17 mouse cellular contexts compared by ENCODE assay signal in the genomic region with DNA sequence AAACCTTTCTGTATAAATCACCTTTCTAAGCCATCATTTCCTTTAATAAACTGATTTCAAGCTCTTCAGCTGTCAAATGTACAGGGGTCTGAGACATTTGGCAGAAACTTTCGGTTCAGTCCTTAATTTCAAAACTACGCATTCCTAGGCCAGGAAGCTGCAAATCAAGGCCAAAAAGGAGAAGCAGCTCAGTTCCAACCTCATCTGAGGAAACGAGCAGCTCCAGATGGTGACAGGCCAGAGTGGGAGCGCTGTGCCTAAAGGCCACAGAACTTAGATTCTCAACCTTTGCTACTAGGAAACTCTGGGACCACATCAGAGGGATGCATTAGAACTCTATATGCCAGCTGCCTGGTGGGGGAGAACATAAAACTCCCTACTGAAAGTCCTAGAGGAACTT.
DNase-seq lines count a peak whose midpoint lies in the region; ATAC-seq and TF ChIP-seq lines count a peak whose summit lies in the region.
"Had no signal": no experiment of that assay in that cellular context is flagged by ENCODE, and none has a peak within 500 bp of the region (broad histone marks: within the 10 kb centered on the region; RNA-seq: fewer than 3 reads in every experiment).

No protein-coding gene starts in this region.

- no peak overlapping the region for H3K9ac ChIP-seq in lung, embryonic 14.5 days
- H3K9ac ChIP-seq in limb, embryonic 15.5 days: no peak overlapping the region
- H3K9ac ChIP-seq in hindbrain, embryonic 11.5 days (ENCODE audit: low read depth, low read length): no peak overlapping the region
- H3K9ac ChIP-seq in forebrain, embryonic 16.5 days (replicated peaks; ENCODE audit: low read depth, low read length): no peak overlapping the region
- H3K9ac ChIP-seq: embryonic facial prominence, embryonic 12.5 days; forebrain, embryonic 12.5 days; hindbrain, embryonic 12.5 days; liver, embryonic 14.5 days; neural tube, embryonic 13.5 days had no signal

- no peaks in the 10 kb centered on the region for H3K27me3 ChIP-seq in heart, embryonic 10.5 days (ENCODE audit: insufficient read depth, poor library complexity, severe bottlenecking)
- no peaks in the 10 kb centered on the region for H3K27me3 ChIP-seq in lung, embryonic 14.5 days (ENCODE audit: insufficient read depth, low read length)
- no peaks in the 10 kb centered on the region for H3K27me3 ChIP-seq in limb, embryonic 15.5 days
- no peaks in the 10 kb centered on the region for H3K27me3 ChIP-seq in hindbrain, embryonic 11.5 days (ENCODE audit: control insufficient read depth, insufficient read depth, low read length)
- no peaks in the 10 kb centered on the region for H3K27me3 ChIP-seq in forebrain, embryonic 16.5 days (replicated peaks; ENCODE audit: control insufficient read depth, insufficient read depth, low read length)
- H3K27me3 ChIP-seq: embryonic facial prominence, embryonic 12.5 days; forebrain, embryonic 12.5 days; hindbrain, embryonic 12.5 days; neural tube, embryonic 13.5 days had no signal

- H3K36me3 ChIP-seq in heart, embryonic 10.5 days: no peaks in the 10 kb centered on the region
- H3K36me3 ChIP-seq in lung, embryonic 14.5 days (ENCODE audit: insufficient read depth): no peaks in the 10 kb centered on the region
- H3K36me3 ChIP-seq in limb, embryonic 15.5 days: no peaks in the 10 kb centered on the region
- H3K36me3 ChIP-seq in hindbrain, embryonic 11.5 days (ENCODE audit: control insufficient read depth, insufficient read depth, low read length): no peaks in the 10 kb centered on the region
- no peaks in the 10 kb centered on the region for H3K36me3 ChIP-seq in forebrain, embryonic 16.5 days (ENCODE audit: control insufficient read depth, insufficient read depth)
- H3K36me3 ChIP-seq: embryonic facial prominence, embryonic 12.5 days; forebrain, embryonic 12.5 days; G1E; hindbrain, embryonic 12.5 days; neural tube, embryonic 13.5 days had no signal

- TF ChIP-seq POLR2A in lung, adult 2 months (IDR thresholded peaks at IDR 0.05; ENCODE audit: borderline replicate concordance, extremely low read depth, low read depth, low read length): no peak

- no peaks in the 10 kb centered on the region for H3K9me3 ChIP-seq in heart, embryonic 10.5 days
- no peaks in the 10 kb centered on the region for H3K9me3 ChIP-seq in lung, embryonic 14.5 days (ENCODE audit: low read depth, low read length)
- H3K9me3 ChIP-seq in limb, embryonic 15.5 days: no peaks in the 10 kb centered on the region
- no peaks in the 10 kb centered on the region for H3K9me3 ChIP-seq in hindbrain, embryonic 11.5 days (ENCODE audit: control insufficient read depth, low read length)
- H3K9me3 ChIP-seq in forebrain, embryonic 16.5 days (ENCODE audit: control insufficient read depth, low read length): no peaks in the 10 kb centered on the region
- H3K9me3 ChIP-seq: embryonic facial prominence, embryonic 12.5 days; forebrain, embryonic 12.5 days; hindbrain, embryonic 12.5 days; neural tube, embryonic 13.5 days had no signal

- no peak overlapping the region for H3K4me2 ChIP-seq in lung, embryonic 14.5 days
- H3K4me2 ChIP-seq in limb, embryonic 15.5 days: no peak overlapping the region
- no peak overlapping the region for H3K4me2 ChIP-seq in hindbrain, embryonic 11.5 days (replicated peaks; ENCODE audit: low read depth, low read length)
- H3K4me2 ChIP-seq in forebrain, embryonic 16.5 days (ENCODE audit: low read length): no peak overlapping the region
- H3K4me2 ChIP-seq: embryonic facial prominence, embryonic 12.5 days; forebrain, embryonic 12.5 days; hindbrain, embryonic 12.5 days; neural tube, embryonic 13.5 days had no signal

- peak; percentile 22 for DNase-seq in heart, adult 8-10 months (ENCODE audit: low spot score)
- no peak for DNase-seq in heart, embryonic 10.5 days (ENCODE audit: low spot score)
- DNase-seq in lung, embryonic 14.5 days: peak; percentile 19
- DNase-seq in lung, adult 2 months: no peak
- DNase-seq in hindbrain, embryonic 11.5 days (ENCODE audit: low spot score): no peak
- DNase-seq: adrenal gland, postnatal 25 days; cerebellum, postnatal 14 days; layer of hippocampus, adult 9-11 months had no signal

- no peaks in the 10 kb centered on the region for H3K4me1 ChIP-seq in heart, embryonic 10.5 days
- no peaks in the 10 kb centered on the region for H3K4me1 ChIP-seq in lung, embryonic 14.5 days (ENCODE audit: insufficient read depth)
- no peaks in the 10 kb centered on the region for H3K4me1 ChIP-seq in lung, adult 2 months (ENCODE audit: control insufficient read depth, insufficient read depth, low read length)
- H3K4me1 ChIP-seq in limb, embryonic 15.5 days: 0 out of 2 replicates have a peak, but pooled peaks cover 6% of the 10 kb centered on the region
- no peaks in the 10 kb centered on the region for H3K4me1 ChIP-seq in hindbrain, embryonic 11.5 days (replicated peaks; ENCODE audit: control insufficient read depth, insufficient read depth, low read length)
- no peaks in the 10 kb centered on the region for H3K4me1 ChIP-seq in forebrain, embryonic 16.5 days (replicated peaks; ENCODE audit: control insufficient read depth, insufficient read depth, low read length)
- H3K4me1 ChIP-seq: embryonic facial prominence, embryonic 12.5 days; forebrain, embryonic 12.5 days; hindbrain, embryonic 12.5 days; neural tube, embryonic 13.5 days had no signal

- H3K4me3 ChIP-seq in heart, embryonic 10.5 days: no peak overlapping the region
- no peak overlapping the region for H3K4me3 ChIP-seq in lung, embryonic 14.5 days (ENCODE audit: low read depth, low read length)
- no peak overlapping the region for H3K4me3 ChIP-seq in lung, adult 2 months (replicated peaks; ENCODE audit: extremely low read depth, low read depth, low read length)
- no peak overlapping the region for H3K4me3 ChIP-seq in limb, embryonic 15.5 days
- H3K4me3 ChIP-seq in hindbrain, embryonic 11.5 days (ENCODE audit: low read depth, low read length): no peak overlapping the region
- no peak overlapping the region for H3K4me3 ChIP-seq in forebrain, embryonic 16.5 days (replicated peaks; ENCODE audit: low read length)
- H3K4me3 ChIP-seq: embryonic facial prominence, embryonic 12.5 days; forebrain, embryonic 12.5 days; hindbrain, embryonic 12.5 days; neural tube, embryonic 13.5 days had no signal

- ATAC-seq in lung, embryonic 14.5 days (ENCODE audit: insufficient read depth): no peak
- ATAC-seq in limb, embryonic 15.5 days (ENCODE audit: insufficient number of reproducible peaks, low FRiP score, low TSS enrichment, low read depth): no peak
- no peak for ATAC-seq in hindbrain, embryonic 11.5 days (ENCODE audit: low FRiP score)
- no peak for ATAC-seq in forebrain, embryonic 16.5 days
- ATAC-seq: intestine, embryonic 16.5 days had no signal

- no peak for TF ChIP-seq CTCF in lung, embryonic 14.5 days (IDR thresholded peaks at IDR 0.05; ENCODE audit: low read depth)
- TF ChIP-seq CTCF in lung, adult 2 months (IDR thresholded peaks at IDR 0.05; ENCODE audit: insufficient read depth, low read length): no peak

- 85% methylated on average over 4 of the region's 4 CpGs for WGBS in heart, embryonic 10.5 days
- 54% methylated on average over 4 of the region's 4 CpGs for WGBS in lung, embryonic 14.5 days
- WGBS in lung, adult 2 months: 55% methylated on average over 4 of the region's 4 CpGs
- WGBS in limb, embryonic 15.5 days: 52% methylated on average over 4 of the region's 4 CpGs
- WGBS in hindbrain, embryonic 11.5 days: 88% methylated on average over 4 of the region's 4 CpGs
- WGBS in forebrain, embryonic 16.5 days: 88% methylated on average over 4 of the region's 4 CpGs

- H3K27ac ChIP-seq in heart, embryonic 10.5 days: no peak overlapping the region
- H3K27ac ChIP-seq in lung, embryonic 14.5 days (ENCODE audit: low read depth): no peak overlapping the region
- H3K27ac ChIP-seq in limb, embryonic 15.5 days: peak overlapping the region; percentile 43; the same call in 1 of the 2 replicates
- no peak overlapping the region for H3K27ac ChIP-seq in hindbrain, embryonic 11.5 days (ENCODE audit: low read depth, low read length)
- H3K27ac ChIP-seq in forebrain, embryonic 16.5 days (ENCODE audit: low read length): no peak overlapping the region
- H3K27ac ChIP-seq: embryonic facial prominence, embryonic 12.5 days; forebrain, embryonic 12.5 days; hindbrain, embryonic 12.5 days; liver, embryonic 14.5 days; neural tube, embryonic 13.5 days had no signal

Comparison
In these comparisons a context has a peak if more than half of its experiments do, and no peak if none do; other contexts are left out.
1. DNase-seq: peak in heart, adult 8-10 months (single experiment) and lung, embryonic 14.5 days (single experiment); none in heart, embryonic 10.5 days (single experiment), lung, adult 2 months (single experiment) and hindbrain, embryonic 11.5 days (single experiment).